In genomic region chr19:40225102-40225760, GRCm38 (mm10) we compare ENCODE assay signal across 9 mouse cellular contexts. TPM values are rescaled to one million over a fixed set of nuclear protein-coding genes. Genes with fewer than 3 reads are reported as not detected.
A peak's percentile ranks its signal among the peaks of the same experiment; 100 is the strongest.
DNase-seq lines count a peak whose midpoint lies in the region; ATAC-seq and TF ChIP-seq lines count a peak whose summit lies in the region.
"Had no signal": no experiment of that assay in that cellular context is flagged by ENCODE, and none has a peak within 500 bp of the region (broad histone marks: within the 10 kb centered on the region; RNA-seq: fewer than 3 reads in every experiment).

No protein-coding gene starts in this region.

- H3K27me3 ChIP-seq in ES-Bruce4 (ENCODE audit: control insufficient read depth, insufficient read depth, low read length, poor library complexity, severe bottlenecking): no peaks in the 10 kb centered on the region
- no peaks in the 10 kb centered on the region for H3K27me3 ChIP-seq in heart, embryonic 16.5 days (ENCODE audit: control insufficient read depth, insufficient read depth, low read length)
- H3K27me3 ChIP-seq in liver, postnatal 0 days (ENCODE audit: insufficient read depth, low read length): no peaks in the 10 kb centered on the region

- no peaks in the 10 kb centered on the region; the same call in 1 of the 2 replicates for H3K9me3 ChIP-seq in ES-Bruce4 (replicated peaks; ENCODE audit: control insufficient read depth, insufficient read depth, low read length, poor library complexity, severe bottlenecking)
- H3K9me3 ChIP-seq in heart, embryonic 16.5 days (replicated peaks; ENCODE audit: control insufficient read depth, low read length): no peaks in the 10 kb centered on the region
- H3K9me3 ChIP-seq in liver, postnatal 0 days (ENCODE audit: low read length): no peaks in the 10 kb centered on the region

- no peak overlapping the region for H3K27ac ChIP-seq in ES-Bruce4 (ENCODE audit: insufficient read depth, low read length)
- H3K27ac ChIP-seq in heart, embryonic 16.5 days (ENCODE audit: low read length): no peak overlapping the region
- H3K27ac ChIP-seq in liver, postnatal 0 days (ENCODE audit: low read depth): no peak overlapping the region
- H3K27ac ChIP-seq in olfactory bulb, adult 2 months (ENCODE audit: insufficient read depth, low read depth, low read length): no peak overlapping the region

- peak; percentile 89 for TF ChIP-seq CTCF in ES-Bruce4 (IDR thresholded peaks at IDR 0.05; ENCODE audit: low read depth, low read length)
- TF ChIP-seq CTCF in liver, postnatal 0 days (IDR thresholded peaks at IDR 0.05; ENCODE audit: low read depth): peak; percentile 85
- peak; percentile 21; the same call in 1 of the 2 replicates for TF ChIP-seq CTCF in olfactory bulb, adult 2 months (IDR thresholded peaks at IDR 0.05; ENCODE audit: insufficient read depth, low read depth, low read length)

- H3K4me3 ChIP-seq in ES-Bruce4 (ENCODE audit: low read depth, low read length): no peak overlapping the region
- no peak overlapping the region for H3K4me3 ChIP-seq in heart, embryonic 16.5 days (ENCODE audit: low read length)
- no peak overlapping the region for H3K4me3 ChIP-seq in liver, postnatal 0 days (ENCODE audit: low read depth, low read length)
- H3K4me3 ChIP-seq in olfactory bulb, adult 2 months (ENCODE audit: insufficient read depth, low read depth, low read length): no peak overlapping the region

- H3K36me3 ChIP-seq in ES-Bruce4 (ENCODE audit: control insufficient read depth, insufficient read depth, low read length, poor library complexity, severe bottlenecking): peaks cover 35% of the 10 kb centered on the region
- peaks cover 36% of the 10 kb centered on the region for H3K36me3 ChIP-seq in heart, embryonic 16.5 days (ENCODE audit: control insufficient read depth, insufficient read depth)
- peaks cover 9% of the 10 kb centered on the region; the same call in 1 of the 2 replicates for H3K36me3 ChIP-seq in liver, postnatal 0 days (replicated peaks; ENCODE audit: insufficient read depth, low read length)

- peak; percentile 87 for DNase-seq in adrenal gland, postnatal 10 days
- DNase-seq in embryo, embryonic 11.5 days (ENCODE audit: low read depth, low spot score): peak; percentile 50
- DNase-seq in kidney, postnatal 25 days: peak; percentile 70 to 83
- peak; percentile 80 for DNase-seq in liver, postnatal 0 days
- DNase-seq in urinary bladder, postnatal 36 days (ENCODE audit: low spot score in 2 of 2): peak; percentile 55 to 67

- ATAC-seq in heart, embryonic 16.5 days (replicated peaks; ENCODE audit: extremely low read depth, insufficient read depth, low FRiP score): 0 out of 2 replicates have a peak, but pooled peaks have one; percentile 28
- ATAC-seq in liver, postnatal 0 days: peak; percentile 63

- no peak overlapping the region for H3K4me2 ChIP-seq in heart, embryonic 16.5 days (ENCODE audit: low read depth, low read length)
- no peak overlapping the region for H3K4me2 ChIP-seq in liver, postnatal 0 days (ENCODE audit: low read depth, low read length)

- H3K9ac ChIP-seq in ES-Bruce4 (ENCODE audit: low read depth, poor library complexity, severe bottlenecking): no peak overlapping the region
- H3K9ac ChIP-seq in heart, embryonic 16.5 days (ENCODE audit: low read length): no peak overlapping the region
- H3K9ac ChIP-seq in liver, postnatal 0 days (replicated peaks): no peak overlapping the region

- no peak for TF ChIP-seq POLR2A in ES-Bruce4 (IDR thresholded peaks at IDR 0.05; ENCODE audit: insufficient read depth, low read length)
- TF ChIP-seq POLR2A in olfactory bulb, adult 2 months (IDR thresholded peaks at IDR 0.05; ENCODE audit: insufficient read depth, low read depth, low read length): no peak

- no peaks in the 10 kb centered on the region for H3K4me1 ChIP-seq in ES-Bruce4 (ENCODE audit: control insufficient read depth, insufficient read depth, low read length)
- no peaks in the 10 kb centered on the region for H3K4me1 ChIP-seq in heart, embryonic 16.5 days (ENCODE audit: control insufficient read depth, insufficient read depth, low read length)
- H3K4me1 ChIP-seq in liver, postnatal 0 days (ENCODE audit: insufficient read depth): peaks cover 4% of the 10 kb centered on the region; the same call in 1 of the 2 replicates
- H3K4me1 ChIP-seq in olfactory bulb, adult 2 months (ENCODE audit: control insufficient read depth, insufficient read depth, low read length): no peaks in the 10 kb centered on the region

- 67% methylated on average over 5 of the region's 5 CpGs for WGBS in heart, embryonic 16.5 days
- WGBS in liver, postnatal 0 days (ENCODE audit: insufficient replicate concordance): 71% methylated on average over 5 of the region's 5 CpGs
- 49% methylated on average over 5 of the region's 5 CpGs for WGBS in olfactory bulb, adult 2 months

- TF ChIP-seq EP300 in ES-Bruce4 (IDR thresholded peaks at IDR 0.05; ENCODE audit: insufficient read depth, low read depth, low read length): no peak
- TF ChIP-seq EP300 in liver, postnatal 0 days (IDR thresholded peaks at IDR 0.05; ENCODE audit: low read depth): no peak

RNA-seq across cellular contexts. Expression of gene Cyp2c70, which starts 38.1 kb away (rescaled TPM):
- polyA plus RNA-seq in ES-Bruce4 (2011; ENCODE audit: insufficient read depth, insufficient read length, low read depth, missing spikeins): not detected in 2 replicates
- 10 to 100 TPM; 17.4 to 37.8 TPM for total RNA-seq in adrenal gland, postnatal 10 days (2021)
- polyA plus RNA-seq in heart, embryonic 16.5 days (2015; fragmentation: Nextera tagmentation; extraction: Ambion mirVana): not detected in 2 replicates
- polyA plus RNA-seq in liver, postnatal 0 days (2015; fragmentation: Nextera tagmentation; extraction: Ambion mirVana): 49.8 and 59.6 TPM in 2 replicates
- not detected in 2 replicates for polyA plus RNA-seq in olfactory bulb, adult 2 months (2012; ENCODE audit: insufficient read depth, insufficient read length, low replicate concordance, missing spikeins)
- polyA plus RNA-seq: heart, embryonic 14.5 days had no signal

RNA-seq across cellular contexts. Expression of gene Pdlim1, which starts 46.4 kb away (rescaled TPM):
- polyA plus RNA-seq in ES-Bruce4 (2011; ENCODE audit: insufficient read depth, insufficient read length, low read depth, missing spikeins): 205 and 208 TPM in 2 replicates
- 10 to 100 TPM; 59.1 to 66.8 TPM for total RNA-seq in adrenal gland, postnatal 10 days (2021)
- polyA plus RNA-seq in heart, embryonic 16.5 days (2015; fragmentation: Nextera tagmentation; extraction: Ambion mirVana): 267 and 270 TPM in 2 replicates
- polyA plus RNA-seq in liver, postnatal 0 days (2015; fragmentation: Nextera tagmentation; extraction: Ambion mirVana): 80.4 and 82.1 TPM in 2 replicates
- not detected in 2 replicates for polyA plus RNA-seq in olfactory bulb, adult 2 months (2012; ENCODE audit: insufficient read depth, insufficient read length, low replicate concordance, missing spikeins)

Comparison
In these comparisons a context has a peak if more than half of its experiments do, and no peak if none do; other contexts are left out.
1. CTCF ChIP-seq: peak in every context shown above with its lines; median percentile 89 in ES-Bruce4; 85 in liver, postnatal 0 days; 21 in olfactory bulb, adult 2 months.
2. RNA of gene Cyp2c70, which starts 38.1 kb away (polyA plus RNA-seq): 49.8 to 59.6 TPM in liver, postnatal 0 days; not detected in ES-Bruce4, not detected in heart, embryonic 16.5 days and not detected in olfactory bulb, adult 2 months; every median in the first group is over 10 times any median in the second.
3. Peak in every context shown above with its lines, with median percentiles within 50 percentile points of each other: DNase-seq.